ENCODE assay signal across 8 mouse cellular contexts in genomic region chr2:25318971-25319773, GRCm38 (mm10). TPM values are rescaled to one million over a fixed set of nuclear protein-coding genes. Genes with fewer than 3 reads are reported as not detected.
A peak's percentile ranks its signal among the peaks of the same experiment; 100 is the strongest.
DNase-seq lines count a peak whose midpoint lies in the region; ATAC-seq lines count a peak whose summit lies in the region.

Gene Grin1 (minus strand): TSS chr2:25319187.

- DNase-seq in kidney, adult 18-20 months = peak; percentile 62
- no peak for DNase-seq in kidney, adult 11 months
- peak; percentile 85 for DNase-seq in embryonic facial prominence, embryonic 11.5 days (ENCODE audit: low spot score)
- peak; percentile 87 for DNase-seq in layer of hippocampus, adult 11-12 months (ENCODE audit: low spot score)
- peak; percentile 72 for DNase-seq in neural tube, embryonic 11.5 days (ENCODE audit: low spot score)
- DNase-seq in telencephalon, adult 2 months (ENCODE audit: low read depth, low spot score) = peak; percentile 91

- ATAC-seq in embryonic facial prominence, embryonic 11.5 days (replicated peaks; ENCODE audit: insufficient number of reproducible peaks, low FRiP score, low TSS enrichment, low read depth) = 0 out of 2 replicates have a peak, but pooled peaks have one; percentile 65
- ATAC-seq in heart, embryonic 16.5 days (replicated peaks; ENCODE audit: extremely low read depth, insufficient read depth, low FRiP score) = no peak; the same call in 1 of the 2 replicates
- ATAC-seq in liver, embryonic 15.5 days (ENCODE audit: insufficient read depth) = no peak
- ATAC-seq in neural tube, embryonic 11.5 days (ENCODE audit: insufficient read depth, low FRiP score, low TSS enrichment) = no peak

- H3K9ac ChIP-seq in embryonic facial prominence, embryonic 11.5 days (replicated peaks; ENCODE audit: low read length) = no peak within 1 kb of the TSS
- H3K9ac ChIP-seq in heart, embryonic 16.5 days (ENCODE audit: low read length) = no peak within 1 kb of the TSS
- H3K9ac ChIP-seq in liver, embryonic 15.5 days = no peak within 1 kb of the TSS
- H3K9ac ChIP-seq in neural tube, embryonic 11.5 days (ENCODE audit: low read length) = peak within 1 kb of the TSS; percentile 39; the same call in 1 of the 2 replicates

- peak within 1 kb of the TSS; percentile 28 for H3K4me3 ChIP-seq in embryonic facial prominence, embryonic 11.5 days (ENCODE audit: low read depth, low read length)
- H3K4me3 ChIP-seq in heart, embryonic 16.5 days (ENCODE audit: low read length) = peak within 1 kb of the TSS; percentile 33
- peak within 1 kb of the TSS; percentile 25 for H3K4me3 ChIP-seq in liver, embryonic 15.5 days (replicated peaks)
- peak within 1 kb of the TSS; percentile 39 for H3K4me3 ChIP-seq in neural tube, embryonic 11.5 days (ENCODE audit: low read depth, low read length)

- H3K4me2 ChIP-seq in embryonic facial prominence, embryonic 11.5 days (ENCODE audit: low read depth, low read length) = peak within 1 kb of the TSS; percentile 57
- H3K4me2 ChIP-seq in heart, embryonic 16.5 days (ENCODE audit: low read depth, low read length) = peak within 1 kb of the TSS; percentile 57
- H3K4me2 ChIP-seq in liver, embryonic 15.5 days = peak within 1 kb of the TSS; percentile 49
- peak within 1 kb of the TSS; percentile 54 for H3K4me2 ChIP-seq in neural tube, embryonic 11.5 days (ENCODE audit: low read depth)

- 10% methylated on average over 55 of the region's 58 CpGs for WGBS in embryonic facial prominence, embryonic 11.5 days
- 9% methylated on average over 58 of the region's 58 CpGs for WGBS in heart, embryonic 16.5 days
- WGBS in liver, embryonic 15.5 days (ENCODE audit: insufficient replicate concordance) = 9% methylated on average over 58 of the region's 58 CpGs
- WGBS in neural tube, embryonic 11.5 days = 11% methylated on average over 53 of the region's 58 CpGs

- peaks cover 22% of the 10 kb centered on the region for H3K27me3 ChIP-seq in embryonic facial prominence, embryonic 11.5 days (ENCODE audit: control insufficient read depth, insufficient read depth, low read length)
- peaks cover 36% of the 10 kb centered on the region for H3K27me3 ChIP-seq in heart, embryonic 16.5 days (ENCODE audit: control insufficient read depth, insufficient read depth, low read length)
- peaks cover 81% of the 10 kb centered on the region for H3K27me3 ChIP-seq in liver, embryonic 15.5 days
- H3K27me3 ChIP-seq in neural tube, embryonic 11.5 days (ENCODE audit: control insufficient read depth, insufficient read depth, low read length) = peaks cover 27% of the 10 kb centered on the region

- H3K27ac ChIP-seq in embryonic facial prominence, embryonic 11.5 days (replicated peaks; ENCODE audit: low read depth, low read length) = no peak within 1 kb of the TSS
- H3K27ac ChIP-seq in heart, embryonic 16.5 days (ENCODE audit: low read length) = no peak within 1 kb of the TSS
- H3K27ac ChIP-seq in liver, embryonic 15.5 days (replicated peaks) = no peak within 1 kb of the TSS
- H3K27ac ChIP-seq in neural tube, embryonic 11.5 days (ENCODE audit: low read depth, low read length) = no peak within 1 kb of the TSS

- H3K9me3 ChIP-seq in embryonic facial prominence, embryonic 11.5 days (replicated peaks; ENCODE audit: control insufficient read depth, low read length) = no peaks in the 10 kb centered on the region
- H3K9me3 ChIP-seq in heart, embryonic 16.5 days (replicated peaks; ENCODE audit: control insufficient read depth, low read length) = no peaks in the 10 kb centered on the region
- H3K9me3 ChIP-seq in liver, embryonic 15.5 days (replicated peaks) = no peaks in the 10 kb centered on the region
- no peaks in the 10 kb centered on the region for H3K9me3 ChIP-seq in neural tube, embryonic 11.5 days (ENCODE audit: control insufficient read depth, low read length)

- H3K4me1 ChIP-seq in embryonic facial prominence, embryonic 11.5 days (ENCODE audit: control insufficient read depth, insufficient read depth, low read length) = no peaks in the 10 kb centered on the region
- H3K4me1 ChIP-seq in heart, embryonic 16.5 days (ENCODE audit: control insufficient read depth, insufficient read depth, low read length) = no peaks in the 10 kb centered on the region
- peaks cover 8% of the 10 kb centered on the region for H3K4me1 ChIP-seq in liver, embryonic 15.5 days (replicated peaks)
- H3K4me1 ChIP-seq in neural tube, embryonic 11.5 days (ENCODE audit: control insufficient read depth, insufficient read depth, low read length) = no peaks in the 10 kb centered on the region

- H3K36me3 ChIP-seq in embryonic facial prominence, embryonic 11.5 days (replicated peaks; ENCODE audit: control insufficient read depth, insufficient read depth, low read depth, low read length) = no peaks in the 10 kb centered on the region
- H3K36me3 ChIP-seq in heart, embryonic 16.5 days (ENCODE audit: control insufficient read depth, insufficient read depth) = no peaks in the 10 kb centered on the region
- H3K36me3 ChIP-seq in liver, embryonic 15.5 days (replicated peaks) = no peaks in the 10 kb centered on the region
- H3K36me3 ChIP-seq in neural tube, embryonic 11.5 days (ENCODE audit: control insufficient read depth, insufficient read depth, low read length) = no peaks in the 10 kb centered on the region

RNA-seq across cellular contexts. Expression of gene Grin1, which starts in this region (rescaled TPM):
- 1.6 TPM in 2 replicates for polyA plus RNA-seq in embryonic facial prominence, embryonic 11.5 days (2014; fragmentation: Nextera tagmentation; extraction: Ambion mirVana)
- polyA plus RNA-seq in heart, embryonic 16.5 days (2015; fragmentation: Nextera tagmentation; extraction: Ambion mirVana) = 0.14 TPM in 1 of 2 replicates, not detected in the other
- polyA plus RNA-seq in liver, embryonic 15.5 days (2015; fragmentation: Nextera tagmentation; extraction: Ambion mirVana) = not detected in 2 replicates
- 2.5 and 3.7 TPM in 2 replicates for polyA plus RNA-seq in neural tube, embryonic 11.5 days (2014; fragmentation: Nextera tagmentation; extraction: Ambion mirVana)
